Comparison of ENCODE assay signal across 12 mouse cellular contexts in genomic region chrX:75102293-75102692, GRCm38 (mm10).
"Had no signal": no experiment of that assay in that cellular context is flagged by ENCODE, and none has a peak within 500 bp of the region (broad histone marks: within the 10 kb centered on the region; RNA-seq: fewer than 3 reads in every experiment).

No protein-coding gene starts in this region.

- H3K9ac ChIP-seq: midbrain, embryonic 12.5 days; stomach, embryonic 15.5 days had no signal

- DNase-seq: kidney, adult 11 months; kidney, adult 9 months; kidney, postnatal 36 days; lung, adult 2 months; lung, postnatal 36 days; right cerebral cortex, postnatal 14 days; thymus, postnatal 36 days had no signal

- H3K4me1 ChIP-seq: limb, embryonic 10.5 days; midbrain, embryonic 12.5 days; stomach, embryonic 15.5 days had no signal

- H3K27ac ChIP-seq: kidney, postnatal 0 days; limb, embryonic 10.5 days; midbrain, embryonic 12.5 days; stomach, embryonic 15.5 days had no signal

- H3K4me3 ChIP-seq: limb, embryonic 10.5 days; midbrain, embryonic 12.5 days; stomach, embryonic 15.5 days had no signal

- H3K36me3 ChIP-seq: stomach, embryonic 15.5 days had no signal

- H3K9me3 ChIP-seq: limb, embryonic 10.5 days; midbrain, embryonic 12.5 days; stomach, embryonic 15.5 days had no signal

- H3K27me3 ChIP-seq: midbrain, embryonic 12.5 days; stomach, embryonic 15.5 days had no signal

- H3K4me2 ChIP-seq: midbrain, embryonic 12.5 days; stomach, embryonic 15.5 days had no signal

- ATAC-seq: lung, postnatal 0 days had no signal
